Mouse (Mus musculus): ENCODE data around the gene Gtsf2.

DNA sequence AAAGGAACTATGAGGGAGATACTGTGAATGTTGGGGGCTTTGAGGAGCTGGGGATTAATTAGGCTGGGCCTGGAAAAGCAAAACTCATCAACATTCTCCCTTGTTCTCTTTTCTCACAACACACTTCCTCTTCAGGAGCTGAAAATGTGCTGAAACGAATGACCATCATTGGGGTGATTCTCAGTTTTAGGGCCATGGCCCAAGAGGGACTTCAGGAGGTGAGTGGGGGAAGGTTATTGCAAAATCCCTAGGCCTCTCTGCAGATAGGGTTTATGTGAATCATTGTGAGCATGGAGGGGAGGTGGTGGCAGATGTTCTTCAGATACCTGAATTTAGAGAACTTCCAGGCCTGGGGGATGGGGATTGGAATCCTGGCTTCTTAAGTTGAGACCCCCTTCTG is 38.4 kb upstream of the Gtsf2 start:
- no peak for TF ChIP-seq CTCF (IDR thresholded peaks at IDR 0.05; ENCODE audit: control insufficient read depth, insufficient read depth, low read length)
- no peak for TF ChIP-seq POLR2A (IDR thresholded peaks at IDR 0.05; ENCODE audit: borderline replicate concordance, control insufficient read depth, low read depth, low read length)
